10 mouse cellular contexts compared by ENCODE assay signal in the genomic region with DNA sequence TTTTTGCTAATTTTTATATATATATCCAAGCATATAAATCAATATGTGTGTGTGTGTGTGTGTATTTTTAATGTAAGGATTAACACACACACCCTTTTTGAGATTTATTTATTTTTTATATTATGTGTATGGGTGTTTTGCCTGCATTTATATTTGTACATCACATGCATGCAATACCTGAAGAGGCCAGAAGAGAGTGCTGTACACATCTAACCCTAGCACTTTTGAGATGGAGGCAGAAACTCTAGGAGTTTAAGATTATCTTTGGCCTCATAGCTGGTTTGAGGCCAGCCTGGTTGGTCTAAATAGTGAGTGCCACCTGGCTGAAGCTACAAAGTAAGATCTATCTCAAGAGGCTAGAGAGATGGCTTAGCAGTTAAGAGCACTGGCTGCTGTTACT. TPM values are rescaled to one million over a fixed set of nuclear protein-coding genes. Genes with fewer than 3 reads are reported as not detected.
DNase-seq lines count a peak whose midpoint lies in the region; ATAC-seq and TF ChIP-seq lines count a peak whose summit lies in the region.
"Had no signal": no experiment of that assay in that cellular context is flagged by ENCODE, and none has a peak within 500 bp of the region (broad histone marks: within the 10 kb centered on the region; RNA-seq: fewer than 3 reads in every experiment).

No protein-coding gene starts in this region.

- no peak for ATAC-seq in hindbrain, embryonic 11.5 days (ENCODE audit: low FRiP score)
- no peak for ATAC-seq in hindbrain, embryonic 14.5 days (ENCODE audit: low FRiP score)
- ATAC-seq in granulocyte monocyte progenitor cell, adult 5-6 weeks (replicated peaks; ENCODE audit: poor library complexity, severe bottlenecking): 0 out of 2 replicates have a peak, but pooled peaks have one; percentile 48

- H3K27ac ChIP-seq in hindbrain, embryonic 11.5 days (ENCODE audit: low read depth, low read length): no peak overlapping the region
- no peak overlapping the region for H3K27ac ChIP-seq in hindbrain, embryonic 14.5 days
- H3K27ac ChIP-seq in thymus, adult 2 months (ENCODE audit: control insufficient read depth, insufficient read depth, low read length): no peak overlapping the region
- H3K27ac ChIP-seq: heart, embryonic 15.5 days; macrophage had no signal

- H3K9ac ChIP-seq in hindbrain, embryonic 11.5 days (ENCODE audit: low read depth, low read length): no peak overlapping the region
- no peak overlapping the region for H3K9ac ChIP-seq in hindbrain, embryonic 14.5 days
- H3K9ac ChIP-seq: heart, embryonic 15.5 days had no signal

- TF ChIP-seq CTCF in thymus, adult 2 months (IDR thresholded peaks at IDR 0.05; ENCODE audit: borderline replicate concordance, control insufficient read depth, extremely low read depth, insufficient read depth, low read length, poor library complexity): no peak

- TF ChIP-seq POLR2A in thymus, adult 2 months (IDR thresholded peaks at IDR 0.05; ENCODE audit: control insufficient read depth, extremely low read depth, insufficient read depth, low read length, poor library complexity): no peak

- peak; percentile 48 for DNase-seq in hindbrain, embryonic 11.5 days (ENCODE audit: low spot score)
- no peak for DNase-seq in hindbrain, embryonic 14.5 days (ENCODE audit: low spot score)
- DNase-seq in thymus, adult 2 months: peak; percentile 50
- no peak for DNase-seq in thymus, adult 18-20 months
- no peak for DNase-seq in left cerebral cortex, postnatal 25 days (ENCODE audit: low spot score in 2 of 2)
- no peak for DNase-seq in ovary, adult 18-20 months (ENCODE audit: low spot score)
- no peak for DNase-seq in adrenal gland, postnatal 25 days

- no peaks in the 10 kb centered on the region for H3K36me3 ChIP-seq in hindbrain, embryonic 11.5 days (ENCODE audit: control insufficient read depth, insufficient read depth, low read length)
- no peaks in the 10 kb centered on the region for H3K36me3 ChIP-seq in hindbrain, embryonic 14.5 days (replicated peaks; ENCODE audit: control insufficient read depth, insufficient read depth)
- no peaks in the 10 kb centered on the region for H3K36me3 ChIP-seq in thymus, adult 2 months (ENCODE audit: control insufficient read depth, insufficient read depth, low read length)
- H3K36me3 ChIP-seq: heart, embryonic 15.5 days had no signal

- H3K4me2 ChIP-seq in hindbrain, embryonic 11.5 days (replicated peaks; ENCODE audit: low read depth, low read length): no peak overlapping the region
- H3K4me2 ChIP-seq in hindbrain, embryonic 14.5 days (replicated peaks): no peak overlapping the region
- H3K4me2 ChIP-seq: heart, embryonic 15.5 days had no signal

- no peaks in the 10 kb centered on the region for H3K9me3 ChIP-seq in hindbrain, embryonic 11.5 days (ENCODE audit: control insufficient read depth, low read length)
- H3K9me3 ChIP-seq in hindbrain, embryonic 14.5 days (ENCODE audit: control insufficient read depth, low read length): no peaks in the 10 kb centered on the region
- H3K9me3 ChIP-seq: heart, embryonic 15.5 days had no signal

- no peaks in the 10 kb centered on the region for H3K4me1 ChIP-seq in hindbrain, embryonic 11.5 days (replicated peaks; ENCODE audit: control insufficient read depth, insufficient read depth, low read length)
- no peaks in the 10 kb centered on the region for H3K4me1 ChIP-seq in hindbrain, embryonic 14.5 days (replicated peaks; ENCODE audit: control insufficient read depth, insufficient read depth, low read length)
- H3K4me1 ChIP-seq in thymus, adult 2 months (replicated peaks; ENCODE audit: control insufficient read depth, insufficient read depth, low read length): no peaks in the 10 kb centered on the region
- H3K4me1 ChIP-seq: heart, embryonic 15.5 days had no signal

- no peaks in the 10 kb centered on the region for H3K27me3 ChIP-seq in hindbrain, embryonic 11.5 days (ENCODE audit: control insufficient read depth, insufficient read depth, low read length)
- no peaks in the 10 kb centered on the region for H3K27me3 ChIP-seq in hindbrain, embryonic 14.5 days (ENCODE audit: control insufficient read depth, insufficient read depth, low read length)
- H3K27me3 ChIP-seq in thymus, adult 2 months (ENCODE audit: control insufficient read depth, insufficient read depth, low read length): no peaks in the 10 kb centered on the region
- H3K27me3 ChIP-seq: heart, embryonic 15.5 days had no signal

- intact Hi-C loops in left cerebral cortex, postnatal 25 days (cut with DNase I): no loop called here

- no peak overlapping the region for H3K4me3 ChIP-seq in hindbrain, embryonic 11.5 days (ENCODE audit: low read depth, low read length)
- H3K4me3 ChIP-seq in hindbrain, embryonic 14.5 days (replicated peaks; ENCODE audit: low read length): no peak overlapping the region
- no peak overlapping the region for H3K4me3 ChIP-seq in thymus, adult 2 months (ENCODE audit: control insufficient read depth, insufficient read depth, low read length)
- H3K4me3 ChIP-seq: heart, embryonic 15.5 days had no signal

RNA-seq across cellular contexts. Expression of gene Cd276, which starts 12.4 kb away (rescaled TPM):
- polyA plus RNA-seq in hindbrain, embryonic 11.5 days (2014; fragmentation: Nextera tagmentation; extraction: Ambion mirVana): 26.6 and 27.9 TPM in 2 replicates
- 33.4 and 37.6 TPM in 2 replicates for polyA plus RNA-seq in hindbrain, embryonic 14.5 days (2014; fragmentation: Nextera tagmentation; extraction: Ambion mirVana)
- polyA plus RNA-seq in thymus, adult 2 months (2012; rRNA removed): 2.3 and 2.5 TPM in 2 replicates
- not detected in 2 replicates for total RNA-seq in granulocyte monocyte progenitor cell, adult 5-6 weeks (2014; fragmentation: Nextera tagmentation)
- not detected in 2 replicates for total RNA-seq in granulocyte monocyte progenitor cell, adult 5-6 weeks (2017)
- 1 to 10 TPM; 8.2 to 8.7 TPM for total RNA-seq in left cerebral cortex, postnatal 25 days (2021)
- 13.6 and 18.3 TPM in 2 replicates for total RNA-seq in adrenal gland, postnatal 25 days (2021)

RNA-seq across cellular contexts. Expression of gene Nptn, which starts 14.4 kb away (rescaled TPM):
- 70.4 and 75.4 TPM in 2 replicates for polyA plus RNA-seq in hindbrain, embryonic 11.5 days (2014; fragmentation: Nextera tagmentation; extraction: Ambion mirVana)
- 209 and 250 TPM in 2 replicates for polyA plus RNA-seq in hindbrain, embryonic 14.5 days (2014; fragmentation: Nextera tagmentation; extraction: Ambion mirVana)
- polyA plus RNA-seq in thymus, adult 2 months (2012; rRNA removed): 282 and 309 TPM in 2 replicates
- 115 and 137 TPM in 2 replicates for total RNA-seq in granulocyte monocyte progenitor cell, adult 5-6 weeks (2014; fragmentation: Nextera tagmentation)
- total RNA-seq in granulocyte monocyte progenitor cell, adult 5-6 weeks (2017): 99.8 and 121 TPM in 2 replicates
- 1,000 to 10,000 TPM; 1,057 to 1,077 TPM for total RNA-seq in left cerebral cortex, postnatal 25 days (2021)
- total RNA-seq in adrenal gland, postnatal 25 days (2021): 151 and 177 TPM in 2 replicates

Comparison
In these comparisons a context has a peak if more than half of its experiments do, and no peak if none do; other contexts are left out.
1. DNase-seq: peak in hindbrain, embryonic 11.5 days (single experiment) and thymus, adult 2 months (single experiment); none in hindbrain, embryonic 14.5 days (single experiment), thymus, adult 18-20 months (0 of 2), left cerebral cortex, postnatal 25 days (0 of 2), ovary, adult 18-20 months (single experiment) and adrenal gland, postnatal 25 days (single experiment).
2. RNA of gene Cd276, which starts 12.4 kb away (total RNA-seq): 13.6 to 18.3 TPM in adrenal gland, postnatal 25 days and 8.2 to 8.7 TPM in left cerebral cortex, postnatal 25 days; not detected in granulocyte monocyte progenitor cell, adult 5-6 weeks; every median in the first group is over 4 times any median in the second.